Mouse (Mus musculus): ENCODE measurements around the gene Grb10. TPM values are rescaled to one million over a fixed set of nuclear protein-coding genes. Genes with fewer than 3 reads are reported as not detected.

Gene Grb10
- total RNA-seq (2022) = 10 to 100 TPM; 28.0 to 36.2 (median 32.3) TPM

DNA sequence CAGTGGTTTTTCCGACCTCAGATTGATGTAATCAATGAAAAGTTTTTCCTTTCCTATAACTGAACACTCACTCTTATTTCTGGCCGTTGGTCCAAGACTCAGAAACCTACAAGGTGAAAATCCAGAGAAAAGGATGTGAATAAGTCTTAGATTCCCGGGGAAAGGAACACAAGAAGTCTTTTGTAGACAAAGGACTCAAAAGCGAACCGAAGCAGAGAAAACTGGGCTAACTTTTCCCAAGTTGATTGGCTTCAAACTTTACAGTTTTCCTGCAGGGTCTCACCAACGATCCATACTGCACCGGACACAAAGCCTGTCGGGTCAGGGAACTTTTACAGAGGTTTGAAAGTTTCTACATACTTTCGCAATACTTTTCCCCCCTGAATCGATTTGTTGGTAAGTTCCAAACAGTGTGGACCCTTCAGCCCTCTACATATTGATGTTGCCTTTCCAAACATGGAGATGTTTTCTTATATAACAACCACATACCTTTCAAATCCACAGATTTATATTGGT lies at the start of gene Grb10:
Gene Grb10 (minus strand): TSS at position 214 of the 516 bp plus-strand sequence.
- DNase-seq (ENCODE audit: low spot score in 2 of 2) = no peak

DNA sequence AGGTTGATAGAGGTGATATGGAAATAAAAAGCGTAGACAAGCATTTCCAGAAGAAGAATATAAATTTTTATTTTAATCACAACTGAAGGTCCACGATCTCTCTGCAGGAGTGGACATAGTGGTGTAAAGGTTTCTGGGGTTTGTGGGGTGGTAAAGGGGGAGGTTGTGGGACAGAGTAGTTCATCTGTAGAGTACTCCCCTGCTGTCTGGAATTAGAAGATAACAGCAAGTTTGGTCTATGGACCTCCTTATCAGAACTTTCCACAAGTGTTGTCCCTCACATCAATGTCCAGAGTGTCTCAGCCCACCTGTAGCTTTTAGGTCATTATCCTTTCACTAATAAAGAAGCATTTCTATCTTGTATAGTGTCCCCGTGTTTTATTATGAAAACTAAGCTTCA lies 43.2 kb upstream of the Grb10 start:
- DNase-seq (ENCODE audit: low spot score in 2 of 2) = no peak

DNA sequence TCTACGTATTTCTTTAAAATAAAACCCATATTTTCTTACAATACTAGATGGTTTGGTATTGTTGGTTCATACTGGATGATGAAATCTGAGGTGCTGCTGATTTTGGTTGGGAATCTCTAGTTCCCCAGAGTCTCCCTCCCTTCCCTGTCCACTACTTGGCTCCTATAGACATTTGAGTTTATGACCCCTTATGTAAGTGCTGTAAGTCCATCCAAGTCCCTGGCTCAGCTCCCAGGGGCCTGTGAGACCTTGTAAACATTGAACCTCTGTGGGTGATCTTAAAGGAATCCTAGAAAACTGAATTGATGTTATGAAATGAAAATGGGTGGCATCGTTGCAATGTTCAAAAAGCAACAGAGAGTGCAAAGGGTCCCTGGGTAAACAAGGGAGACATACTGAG lies 40.7 kb upstream of the Grb10 start:
- DNase-seq (ENCODE audit: low spot score in 2 of 2) = no peak

DNA sequence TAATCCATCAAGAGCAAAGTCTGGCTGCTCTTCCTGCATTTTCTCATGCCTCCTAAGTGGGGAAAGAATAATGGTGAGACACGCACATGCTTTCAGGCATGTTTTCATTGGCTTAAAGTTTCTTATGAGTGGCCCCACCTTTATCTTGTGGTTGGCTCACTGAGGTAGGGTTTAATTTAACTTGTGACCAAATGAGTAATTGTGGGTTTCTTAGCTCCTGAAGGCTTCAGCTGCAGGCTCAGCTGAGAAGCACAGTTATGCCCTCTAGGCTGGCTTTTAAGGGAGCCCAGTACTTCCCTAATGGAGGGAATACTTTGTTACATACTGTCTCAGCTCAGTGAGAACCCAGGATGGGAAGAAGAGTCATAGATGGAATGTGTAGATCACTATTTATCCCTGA lies 37.0 kb upstream of the Grb10 start:
- no peak for DNase-seq (ENCODE audit: low spot score in 2 of 2)

DNA sequence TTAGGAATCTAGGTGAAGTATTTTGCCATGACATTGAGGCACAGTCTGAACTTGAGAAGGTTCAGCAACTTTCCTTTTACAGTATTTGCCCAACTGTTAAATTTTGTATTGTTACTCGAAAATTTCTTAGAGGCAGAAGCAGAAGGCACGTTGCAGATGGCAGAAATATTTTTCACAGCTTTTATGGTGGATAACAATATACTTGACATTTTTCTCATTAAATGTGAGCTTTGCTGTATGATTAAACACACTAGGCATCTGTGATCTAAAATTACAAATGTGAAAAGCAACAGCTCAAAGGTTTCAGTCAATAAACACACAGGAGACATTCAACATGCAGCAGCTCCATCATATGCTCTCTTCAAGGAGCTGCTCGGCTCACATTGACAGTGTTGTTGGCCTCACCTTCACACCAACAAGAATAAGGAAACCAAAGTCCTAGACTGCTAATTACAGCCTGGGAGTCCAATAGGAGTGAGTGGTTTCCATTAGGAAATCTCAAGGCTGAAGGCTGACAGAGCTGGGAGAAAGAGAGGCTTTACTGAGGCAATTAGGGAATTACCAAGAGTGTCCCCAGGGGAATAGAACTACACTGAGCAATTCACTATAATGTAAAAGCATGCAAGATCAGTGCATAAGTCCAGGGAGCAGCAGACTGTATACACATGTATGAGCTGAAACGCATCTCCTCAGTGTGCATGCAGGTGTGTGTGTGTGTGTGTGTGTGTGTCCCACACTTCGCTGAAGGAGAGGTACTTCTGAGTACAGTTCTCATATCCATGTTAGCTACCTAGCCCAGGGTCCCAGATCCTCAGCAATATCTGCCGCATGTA lies 35.1 kb upstream of the Grb10 start:
- peak; percentile 3 to 9 for DNase-seq (ENCODE audit: low spot score in 2 of 2)

DNA sequence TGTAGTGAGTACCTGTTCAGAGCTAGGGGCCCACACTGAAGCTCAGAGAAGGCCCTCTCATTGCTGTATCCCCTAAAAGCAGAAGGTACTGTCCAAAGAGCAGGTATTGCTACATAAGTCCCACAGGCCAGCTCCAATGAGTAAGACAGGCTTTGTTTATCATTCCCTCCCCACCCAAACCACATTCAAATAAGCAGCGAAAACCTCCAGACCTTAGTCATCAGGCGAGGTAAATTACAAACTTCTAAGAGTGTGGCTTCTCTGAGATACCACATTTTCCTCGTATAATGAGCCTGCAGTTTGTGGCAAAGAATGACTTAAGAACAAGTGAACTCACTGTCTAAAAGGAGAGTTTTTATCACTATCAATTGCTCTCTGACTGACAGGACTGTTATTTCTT lies 33.8 kb upstream of the Grb10 start:
- no peak for DNase-seq (ENCODE audit: low spot score in 2 of 2)

DNA sequence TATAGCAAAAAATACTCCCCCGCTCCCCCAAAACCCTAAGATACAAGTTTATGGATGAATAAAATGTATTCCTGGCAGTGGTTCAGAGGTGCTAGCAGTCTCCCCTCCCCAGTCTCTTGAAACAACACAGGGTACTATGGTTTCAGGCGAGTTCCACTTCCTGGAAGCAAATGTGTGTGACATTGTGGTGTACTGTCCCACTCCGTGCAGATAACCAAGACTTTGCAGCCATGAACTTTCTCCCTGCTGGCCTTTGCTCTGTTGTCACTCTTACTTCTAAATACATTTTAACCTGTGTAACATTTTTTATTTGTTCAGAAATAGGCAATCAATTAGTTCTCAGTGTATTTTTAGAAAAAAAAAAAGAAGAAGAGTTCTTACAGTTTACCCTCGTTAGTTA lies 20.5 kb upstream of the Grb10 start:
- DNase-seq (ENCODE audit: low spot score in 2 of 2) = no peak

DNA sequence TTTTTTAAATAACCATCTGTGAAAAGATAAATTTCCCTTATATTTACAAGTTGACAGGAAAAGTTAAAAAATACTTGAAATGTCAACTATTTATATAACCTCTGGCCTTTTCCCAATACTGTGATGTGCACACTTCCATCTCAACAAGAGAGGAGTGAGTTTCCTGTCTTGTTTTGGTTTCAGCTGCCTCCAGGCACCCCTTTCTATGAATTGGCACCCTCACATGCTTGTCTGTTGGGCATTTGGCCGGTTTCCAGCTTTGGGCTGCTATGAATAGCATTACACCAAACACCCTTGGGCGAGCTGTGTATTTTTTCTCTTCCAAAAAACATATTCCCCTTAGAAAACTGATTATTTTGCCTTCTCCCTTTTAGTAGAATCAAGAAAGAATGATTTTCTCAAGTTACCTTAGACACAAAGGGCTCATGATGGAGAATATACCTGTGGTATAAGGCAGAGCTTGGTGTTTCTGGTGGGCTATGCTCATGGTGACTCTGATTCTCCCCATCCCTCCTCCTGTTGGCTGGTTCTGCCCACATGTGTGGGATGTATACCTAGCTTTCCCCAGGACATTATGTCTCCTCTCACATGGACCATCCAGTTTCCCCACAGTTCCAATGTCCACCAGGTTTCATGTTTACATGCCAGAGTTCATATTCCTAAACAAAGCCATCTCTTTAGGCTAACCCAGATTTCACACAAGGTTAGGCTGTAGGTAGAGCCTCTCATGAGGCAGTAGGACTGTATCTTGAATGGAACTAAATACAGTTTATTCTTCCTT lies 10.3 kb upstream of the Grb10 start:
- peak in 1 of 2 experiments; percentile 23 for DNase-seq (ENCODE audit: low spot score in 2 of 2)

DNA sequence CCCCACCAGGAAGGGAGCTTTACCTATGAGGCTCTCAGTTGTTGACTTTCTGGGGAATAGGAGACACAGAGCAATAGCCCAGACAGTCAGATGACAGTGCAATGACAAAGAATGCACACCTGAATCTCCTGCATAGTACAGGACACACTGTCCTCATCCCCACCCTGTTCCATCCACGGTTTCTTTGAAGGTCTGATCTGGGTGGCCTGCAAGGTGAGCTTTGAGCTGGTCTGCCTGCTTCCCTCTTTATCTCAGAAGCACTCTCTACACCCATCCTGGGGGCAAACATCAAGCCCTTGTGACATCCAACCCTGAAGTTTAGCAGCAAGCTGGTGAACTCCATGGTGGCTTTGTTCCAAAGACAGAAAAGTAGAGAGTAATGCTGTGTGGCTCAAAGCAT lies 9.7 kb upstream of the Grb10 start:
- no peak for DNase-seq (ENCODE audit: low spot score in 2 of 2)

DNA sequence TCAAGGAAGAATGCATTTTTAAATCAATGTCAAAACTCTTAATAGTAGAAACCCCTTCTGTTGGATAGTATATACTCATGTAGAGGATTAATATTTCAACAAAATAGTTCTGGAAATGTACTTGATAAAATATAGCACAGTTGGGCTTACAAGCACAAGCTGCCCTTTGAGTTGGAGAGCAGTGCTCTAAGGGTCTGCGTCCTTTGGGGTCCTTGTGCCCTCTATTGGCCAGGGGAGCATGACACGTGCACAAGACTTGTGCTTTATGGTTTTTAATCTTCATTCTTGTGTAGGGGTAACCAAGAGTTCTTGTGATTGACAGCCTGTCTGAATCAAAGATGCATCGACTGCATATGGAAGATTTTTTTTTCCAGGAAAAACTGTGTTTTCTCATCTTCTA lies 5.8 kb upstream of the Grb10 start:
- no peak for DNase-seq (ENCODE audit: low spot score in 2 of 2)

DNA sequence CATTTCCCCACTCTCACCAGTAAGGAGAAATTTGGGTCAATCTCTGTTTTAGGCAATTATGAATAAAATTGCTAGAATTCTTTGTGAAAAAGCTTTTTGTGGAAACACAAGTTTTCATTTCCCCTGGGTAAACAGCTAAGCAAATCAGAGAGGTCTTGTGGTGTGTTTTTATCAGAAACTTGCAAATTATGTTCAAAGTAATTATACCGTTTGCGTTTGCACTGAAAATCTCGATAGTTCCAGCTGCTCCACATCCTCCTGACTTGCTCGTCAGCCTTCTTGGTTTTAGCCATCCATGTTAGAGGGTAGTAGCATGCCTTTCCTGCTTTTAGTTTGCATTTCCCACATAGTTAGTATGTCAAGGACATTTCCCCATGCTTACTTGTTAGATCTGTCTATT lies 3.3 kb upstream of the Grb10 start:
- no peak for DNase-seq (ENCODE audit: low spot score in 2 of 2)

DNA sequence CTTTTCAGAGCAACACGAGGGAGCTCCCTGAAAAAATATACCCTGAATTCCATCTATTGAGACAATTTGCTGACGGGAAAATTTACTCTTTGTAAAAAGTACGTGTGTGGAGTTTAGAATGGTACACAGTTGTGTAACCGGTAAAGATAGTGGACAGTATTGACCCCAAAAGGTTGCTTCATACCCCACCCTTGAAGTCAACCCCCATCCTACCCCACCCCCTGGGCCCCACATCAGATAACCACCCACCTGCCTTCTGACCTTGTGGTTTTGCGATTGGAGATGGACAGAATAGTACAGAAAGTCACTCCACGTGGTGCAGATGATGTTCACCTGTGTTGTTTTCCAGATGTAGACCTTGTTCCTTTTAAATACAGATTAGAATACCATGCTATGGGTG lies 2.9 kb upstream of the Grb10 start:
- DNase-seq (ENCODE audit: low spot score in 2 of 2) = no peak

DNA sequence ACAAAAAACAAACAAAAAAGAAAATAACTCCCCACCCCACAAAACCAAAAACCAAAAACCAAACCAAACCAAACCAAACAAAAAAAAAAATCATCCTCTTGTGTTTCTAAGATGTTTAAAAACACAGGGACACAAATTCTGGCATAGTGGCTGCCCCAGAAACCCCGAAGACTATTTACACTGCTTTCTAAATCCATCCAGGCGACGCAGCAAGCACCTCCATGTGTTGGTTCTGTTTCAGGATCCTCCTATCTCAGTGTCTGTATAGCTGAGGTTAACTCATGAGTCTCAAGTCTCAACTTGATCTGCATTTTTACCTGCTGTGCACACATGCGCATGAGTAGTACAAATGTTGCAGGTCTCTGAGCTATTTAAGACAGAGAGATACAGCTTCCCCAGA lies 1.9 kb upstream of the Grb10 start:
- no peak for DNase-seq (ENCODE audit: low spot score in 2 of 2)

DNA sequence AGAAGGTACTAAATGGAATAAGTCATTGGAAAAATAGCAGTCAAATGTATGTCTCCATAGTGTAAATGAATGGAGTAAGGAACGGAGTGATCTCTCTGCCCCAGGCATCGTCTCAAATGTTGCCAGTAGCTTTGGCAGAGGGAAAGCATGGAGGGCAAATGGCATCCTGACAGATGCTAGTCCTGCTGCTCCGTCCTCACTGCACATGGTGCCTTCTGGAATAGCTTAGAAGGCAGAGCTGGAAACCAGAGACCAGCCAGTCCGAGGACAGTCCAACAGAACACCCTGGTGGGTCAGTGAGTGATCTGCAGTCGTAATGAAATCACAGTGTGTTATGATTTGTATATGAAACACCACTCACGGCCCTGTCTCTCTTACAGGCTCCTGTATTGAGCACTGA lies 1.3 kb upstream of the Grb10 start:
- DNase-seq (ENCODE audit: low spot score in 2 of 2) = no peak

DNA sequence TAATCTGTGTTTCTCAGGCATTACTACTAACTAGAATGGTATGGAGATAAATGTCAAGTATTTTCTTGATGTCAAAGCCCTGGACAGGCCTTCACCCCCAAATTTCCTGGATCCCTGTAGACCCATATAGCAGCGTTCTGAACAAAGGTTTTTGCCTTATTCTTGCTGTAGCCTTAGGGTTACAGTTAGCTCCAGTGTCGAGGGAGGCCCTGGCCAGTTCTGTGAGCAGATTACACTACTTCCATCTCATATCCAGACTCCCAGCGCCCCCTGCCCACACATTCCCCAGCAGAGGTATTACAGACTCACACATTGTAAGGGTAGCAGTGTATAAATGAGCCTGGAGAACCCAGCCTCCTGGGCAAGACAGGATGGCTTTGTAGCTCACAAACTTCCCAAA lies 615 bp upstream of the Grb10 start:
- DNase-seq (ENCODE audit: low spot score in 2 of 2) = no peak

DNA sequence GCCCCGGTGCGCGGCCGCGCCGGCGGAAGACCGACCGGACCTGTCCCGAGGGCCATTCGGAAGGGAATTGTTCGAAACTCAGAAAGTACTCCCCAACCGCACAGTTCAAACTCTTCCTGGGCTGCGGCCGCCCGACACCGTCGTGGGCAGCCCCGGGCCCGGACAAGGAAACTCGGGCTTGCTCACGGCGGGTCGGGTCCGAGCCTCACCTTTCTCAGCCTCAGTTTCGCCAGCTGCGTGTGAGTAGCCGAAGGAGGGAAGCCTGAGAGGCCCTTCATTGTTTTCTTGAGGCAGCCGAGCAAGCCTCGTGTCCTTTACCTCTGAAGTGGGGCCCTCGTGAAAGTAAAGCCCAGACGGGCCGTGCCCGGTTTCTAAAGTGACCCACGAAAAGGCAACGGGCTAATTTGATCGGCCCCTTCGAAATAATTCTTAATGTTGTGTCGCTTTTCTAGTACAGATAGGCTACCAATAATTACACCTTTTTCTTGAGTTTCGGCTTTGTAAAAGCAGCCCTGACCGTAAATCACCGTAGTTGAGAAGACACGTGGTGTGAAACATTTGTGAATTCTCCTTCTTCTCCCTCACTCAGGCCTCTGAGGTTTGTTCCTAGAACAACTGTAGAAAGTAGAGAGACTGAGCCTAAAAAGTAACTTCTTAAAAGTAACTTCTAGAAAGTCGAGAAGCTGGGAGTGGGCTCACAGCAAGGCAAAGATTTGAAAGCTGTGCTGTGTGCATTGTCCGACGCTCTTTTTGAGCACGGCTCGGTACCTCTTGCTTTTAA lies 604 bp downstream of the Grb10 start:
- no peak for DNase-seq (ENCODE audit: low spot score in 2 of 2)

DNA sequence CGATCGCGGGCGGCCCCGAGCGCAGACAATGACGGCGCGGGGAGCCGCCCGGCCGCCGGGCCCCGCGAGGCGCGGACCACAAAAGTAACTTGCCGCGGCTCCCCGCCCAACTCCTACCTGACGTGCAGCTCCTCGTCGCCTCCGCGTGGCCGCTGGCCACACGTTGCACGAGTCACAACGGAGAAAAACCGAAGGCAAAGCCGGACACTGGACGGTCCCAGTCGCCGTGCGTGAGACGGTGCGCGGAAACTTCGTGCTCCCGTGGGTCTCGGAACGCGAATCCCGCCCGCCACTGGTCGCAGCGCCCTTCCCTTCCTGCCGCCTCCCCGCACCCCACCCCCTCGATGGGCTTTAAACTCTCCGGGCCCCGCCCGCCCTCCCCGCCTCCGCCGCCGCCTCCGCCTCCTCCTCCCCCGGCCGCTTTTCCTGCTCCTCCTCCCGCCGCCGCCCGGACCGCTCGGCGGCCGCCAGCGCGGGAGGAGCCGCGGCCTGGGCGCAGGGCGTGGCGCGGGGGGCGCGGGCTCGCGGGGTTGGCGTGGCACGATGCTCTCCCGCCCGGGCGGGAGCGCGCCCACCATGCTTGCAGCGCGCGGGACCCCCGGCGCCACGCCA lies 1.3 kb downstream of the Grb10 start:
- no peak for DNase-seq (ENCODE audit: low spot score in 2 of 2)

DNA sequence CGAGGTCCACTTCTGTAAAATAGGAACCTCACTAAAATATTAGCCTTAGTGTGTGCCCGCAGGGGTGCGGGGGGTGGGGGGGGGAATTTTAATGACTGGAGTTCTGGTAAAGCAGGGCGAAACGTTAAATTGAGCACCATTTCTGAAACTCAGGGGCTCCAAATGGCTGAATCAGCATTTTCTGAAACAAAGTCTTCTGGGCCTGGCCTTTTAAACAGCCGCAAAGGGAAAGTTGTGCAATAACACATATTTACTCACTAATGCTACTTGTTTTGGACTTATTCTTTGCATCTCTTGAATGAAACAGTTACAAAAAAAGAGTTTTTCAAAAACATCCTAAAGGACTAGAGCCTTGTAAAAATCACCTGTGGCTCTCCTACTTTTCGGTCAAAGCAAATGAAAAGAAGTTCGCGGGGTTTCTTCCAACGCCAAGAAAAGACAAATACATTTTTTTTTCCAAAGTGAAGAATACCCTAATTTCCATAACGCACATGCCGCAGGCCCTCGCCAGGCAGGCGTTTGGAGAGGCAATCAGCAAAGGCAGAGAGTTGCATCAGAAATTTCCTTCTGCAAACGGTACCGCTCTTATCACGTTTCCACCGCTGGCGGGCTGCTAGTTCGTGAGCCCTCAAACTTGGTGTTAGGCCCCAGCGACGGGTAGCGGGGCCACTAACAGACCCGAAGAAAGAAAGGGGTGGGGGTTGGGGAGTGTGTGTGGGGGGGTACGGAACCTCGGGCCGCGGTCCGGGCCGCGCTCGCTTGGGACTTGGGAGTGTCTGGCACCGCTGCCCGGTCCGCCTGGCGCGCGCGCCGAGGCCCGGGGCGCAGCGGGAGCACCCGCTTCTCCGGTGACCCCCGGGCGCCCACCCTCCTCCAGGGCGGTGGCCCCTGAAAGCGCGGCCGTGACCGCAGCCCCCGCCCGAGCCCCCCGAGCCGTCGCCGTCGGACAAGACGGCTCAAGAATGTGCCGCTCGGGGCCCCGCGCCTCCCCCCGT lies 2.3 kb downstream of the Grb10 start:
- DNase-seq (ENCODE audit: low spot score in 2 of 2) = no peak

DNA sequence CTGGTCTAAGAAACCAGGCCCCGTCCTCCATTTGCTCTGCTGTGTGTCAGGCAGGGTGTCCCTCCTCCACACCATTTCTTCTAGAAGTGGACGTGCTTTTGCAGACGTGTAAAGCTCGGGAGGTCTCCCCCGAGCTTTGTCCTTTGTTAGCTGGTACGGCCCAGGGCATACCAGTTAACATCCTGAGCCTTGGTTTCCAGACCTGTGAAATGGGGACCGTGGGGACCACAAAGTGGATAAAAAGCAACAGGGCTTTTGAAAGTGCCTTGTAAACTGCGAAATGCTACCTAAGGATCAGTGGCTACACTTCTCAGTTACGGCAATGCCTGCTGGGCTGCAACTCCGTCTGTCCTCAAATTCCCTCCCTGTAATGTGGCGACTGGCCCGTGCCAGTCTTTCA lies 3.2 kb downstream of the Grb10 start:
- DNase-seq (ENCODE audit: low spot score in 2 of 2) = no peak

DNA sequence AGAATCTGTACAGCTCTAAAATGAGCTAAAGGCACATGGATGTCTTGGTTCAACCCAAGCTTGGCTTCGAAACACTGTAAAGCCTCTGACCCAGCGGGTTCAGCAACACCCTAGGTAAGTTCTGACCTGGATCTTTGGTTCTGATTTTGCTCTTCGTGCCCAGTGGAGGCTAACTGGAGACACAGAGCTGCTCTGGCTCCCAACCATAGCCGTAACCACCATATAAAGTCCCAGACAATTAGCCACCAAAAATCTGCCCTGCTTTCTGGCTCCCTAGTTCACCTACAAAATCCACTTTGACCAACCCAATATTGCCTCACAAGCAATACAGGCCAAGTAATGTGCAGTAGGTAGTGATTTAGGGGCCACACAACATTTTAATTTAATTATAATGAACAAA lies 3.7 kb downstream of the Grb10 start:
- DNase-seq (ENCODE audit: low spot score in 2 of 2) = no peak
